Comparison of ENCODE assay signal across 15 mouse cellular contexts in genomic region chr6:138800836-138801740, GRCm38 (mm10).
DNase-seq lines count a peak whose midpoint lies in the region; ATAC-seq and TF ChIP-seq lines count a peak whose summit lies in the region.
"Had no signal": no experiment of that assay in that cellular context is flagged by ENCODE, and none has a peak within 500 bp of the region (broad histone marks: within the 10 kb centered on the region; RNA-seq: fewer than 3 reads in every experiment).

No protein-coding gene starts in this region.

- no peaks in the 10 kb centered on the region for H3K9me3 ChIP-seq in midbrain, embryonic 11.5 days (ENCODE audit: control insufficient read depth, low read length)
- no peaks in the 10 kb centered on the region for H3K9me3 ChIP-seq in midbrain, postnatal 0 days (ENCODE audit: low read length)
- no peaks in the 10 kb centered on the region for H3K9me3 ChIP-seq in embryonic facial prominence, embryonic 10.5 days
- H3K9me3 ChIP-seq: embryonic facial prominence, embryonic 13.5 days; hindbrain, embryonic 13.5 days had no signal

- H3K4me2 ChIP-seq in midbrain, embryonic 11.5 days = no peak overlapping the region
- H3K4me2 ChIP-seq in midbrain, postnatal 0 days (ENCODE audit: low read depth, low read length, poor library complexity, severe bottlenecking) = no peak overlapping the region
- H3K4me2 ChIP-seq: embryonic facial prominence, embryonic 13.5 days; hindbrain, embryonic 13.5 days; lung, embryonic 14.5 days had no signal

- no peaks in the 10 kb centered on the region for H3K4me1 ChIP-seq in midbrain, embryonic 11.5 days (ENCODE audit: control insufficient read depth, insufficient read depth, low read length)
- H3K4me1 ChIP-seq in midbrain, postnatal 0 days (ENCODE audit: insufficient read depth, low read length) = no peaks in the 10 kb centered on the region
- H3K4me1 ChIP-seq in embryonic facial prominence, embryonic 10.5 days = no peaks in the 10 kb centered on the region
- H3K4me1 ChIP-seq: embryonic facial prominence, embryonic 13.5 days; hindbrain, embryonic 13.5 days had no signal

- intact Hi-C loops in heart, postnatal 10 days (cut with DNase I) = no loop called here

- TF ChIP-seq CTCF in midbrain, postnatal 0 days (IDR thresholded peaks at IDR 0.05) = no peak

- H3K9ac ChIP-seq in midbrain, embryonic 11.5 days (ENCODE audit: low read length) = no peak overlapping the region
- no peak overlapping the region for H3K9ac ChIP-seq in midbrain, postnatal 0 days (replicated peaks; ENCODE audit: low read length, poor library complexity, severe bottlenecking)
- H3K9ac ChIP-seq: embryonic facial prominence, embryonic 13.5 days; hindbrain, embryonic 13.5 days; lung, embryonic 14.5 days had no signal

- H3K27me3 ChIP-seq in midbrain, embryonic 11.5 days (ENCODE audit: control insufficient read depth, insufficient read depth, low read length) = no peaks in the 10 kb centered on the region
- H3K27me3 ChIP-seq in midbrain, postnatal 0 days (ENCODE audit: insufficient read depth, low read length) = no peaks in the 10 kb centered on the region
- H3K27me3 ChIP-seq in embryonic facial prominence, embryonic 10.5 days (replicated peaks; ENCODE audit: low read depth, poor library complexity, severe bottlenecking) = no peaks in the 10 kb centered on the region
- H3K27me3 ChIP-seq: embryonic facial prominence, embryonic 13.5 days; hindbrain, embryonic 13.5 days had no signal

- WGBS in midbrain, embryonic 11.5 days = 77% methylated on average over 8 of the region's 8 CpGs
- WGBS in midbrain, postnatal 0 days = 67% methylated on average over 8 of the region's 8 CpGs
- WGBS in embryonic facial prominence, embryonic 10.5 days = 81% methylated on average over 8 of the region's 8 CpGs

- ATAC-seq in midbrain, embryonic 11.5 days (ENCODE audit: low FRiP score) = peak; percentile 64; the same call in 1 of the 2 replicates
- no peak for ATAC-seq in midbrain, postnatal 0 days (ENCODE audit: low FRiP score)

- peak; percentile 28 to 50 for DNase-seq in frontal cortex, adult 2 months (ENCODE audit: extremely low spot score in 1 of 2, low spot score in 1 of 2)
- no peak for DNase-seq in frontal cortex, postnatal 10 days (ENCODE audit: low spot score in 2 of 2)
- DNase-seq in midbrain, embryonic 11.5 days (ENCODE audit: low spot score, missing footprints) = no peak
- DNase-seq in midbrain, postnatal 0 days (ENCODE audit: low spot score) = no peak
- DNase-seq in heart, postnatal 10 days = peak; percentile 19 to 24
- DNase-seq in telencephalon, adult 2 months (ENCODE audit: low read depth, low spot score) = peak; percentile 73
- DNase-seq in embryonic facial prominence, embryonic 10.5 days (ENCODE audit: low spot score) = no peak
- DNase-seq in kidney, postnatal 10 days = no peak
- DNase-seq: cerebellum, postnatal 36 days; gastrocnemius, adult 2 months; kidney, adult 18-20 months; lung, embryonic 14.5 days; thymus, postnatal 36 days had no signal

- H3K27ac ChIP-seq in midbrain, embryonic 11.5 days (ENCODE audit: low read depth, low read length) = no peak overlapping the region
- H3K27ac ChIP-seq in midbrain, postnatal 0 days (ENCODE audit: low read depth, low read length) = no peak overlapping the region
- no peak overlapping the region for H3K27ac ChIP-seq in embryonic facial prominence, embryonic 10.5 days (replicated peaks)
- H3K27ac ChIP-seq: embryonic facial prominence, embryonic 13.5 days; gastrocnemius, adult 2 months; hindbrain, embryonic 13.5 days had no signal

- H3K4me3 ChIP-seq in midbrain, embryonic 11.5 days (ENCODE audit: low read depth, low read length) = no peak overlapping the region
- H3K4me3 ChIP-seq in midbrain, postnatal 0 days (ENCODE audit: low read depth, low read length) = no peak overlapping the region
- no peak overlapping the region for H3K4me3 ChIP-seq in embryonic facial prominence, embryonic 10.5 days
- H3K4me3 ChIP-seq: embryonic facial prominence, embryonic 13.5 days; gastrocnemius, adult 2 months; hindbrain, embryonic 13.5 days had no signal

- no peaks in the 10 kb centered on the region for H3K36me3 ChIP-seq in midbrain, embryonic 11.5 days (ENCODE audit: control insufficient read depth, insufficient read depth, low read length)
- no peaks in the 10 kb centered on the region for H3K36me3 ChIP-seq in midbrain, postnatal 0 days (ENCODE audit: insufficient read depth, low read length)
- H3K36me3 ChIP-seq in embryonic facial prominence, embryonic 10.5 days (replicated peaks) = no peaks in the 10 kb centered on the region
- H3K36me3 ChIP-seq: embryonic facial prominence, embryonic 13.5 days; hindbrain, embryonic 13.5 days had no signal

Comparison
In these comparisons a context has a peak if more than half of its experiments do, and no peak if none do; other contexts are left out.
1. DNase-seq: peak in frontal cortex, adult 2 months (2 of 2), heart, postnatal 10 days (2 of 2) and telencephalon, adult 2 months (single experiment); none in frontal cortex, postnatal 10 days (0 of 2), midbrain, embryonic 11.5 days (single experiment), midbrain, postnatal 0 days (single experiment), embryonic facial prominence, embryonic 10.5 days (single experiment) and kidney, postnatal 10 days (single experiment).